Mouse (Mus musculus): ENCODE data around the gene Prr14l. TPM values are rescaled to one million over a fixed set of nuclear protein-coding genes. Genes with fewer than 3 reads are reported as not detected.
"Not testable (repeated sequence)": the region's sequence is repeated elsewhere in the genome, so short reads cannot be mapped to it uniquely, and the experiment has no call there.

Gene Prr14l
- polyA plus RNA-seq, 1 experiment = 27.1 TPM

DNA sequence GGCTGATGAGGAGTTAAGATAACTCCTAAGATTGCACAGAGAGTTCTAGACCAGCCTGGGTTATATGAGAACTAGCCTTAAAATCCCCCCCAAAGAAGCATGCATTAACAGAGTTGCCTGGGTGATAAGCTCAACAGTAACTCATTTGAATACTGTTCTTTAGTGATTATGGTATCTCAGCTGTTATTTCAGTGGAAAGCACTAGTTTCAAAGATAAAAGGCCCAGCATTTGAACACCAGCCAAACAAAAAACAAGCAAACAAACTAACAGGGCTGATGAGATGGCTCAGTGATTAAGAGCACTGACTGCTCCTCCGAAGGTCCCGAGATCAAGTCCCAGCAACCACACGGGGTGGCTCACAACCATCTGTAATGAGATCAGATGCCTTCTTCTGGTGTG is 4.9 kb downstream of the Prr14l start:
- WGBS = 95% methylated on average over 3 of the region's 3 CpGs
- Histone ChIP-seq H3K4me1 (replicated peaks; ENCODE audit: control insufficient read depth, insufficient read depth, low read length) (0 out of 2 replicates have a peak, but pooled peaks cover 4% of the 10 kb centered on the region), H3K36me3 (ENCODE audit: control insufficient read depth, insufficient read depth, low read length) (peaks cover 5% of the 10 kb centered on the region), H3K27me3 (ENCODE audit: control insufficient read depth, insufficient read depth, low read length) (no peaks in the 10 kb centered on the region), H3K4me3 (ENCODE audit: control insufficient read depth, insufficient read depth, low read length) (no peak overlapping the region), H3K27ac (ENCODE audit: control insufficient read depth, insufficient read depth, low read length) (no peak overlapping the region)
- no peak for DNase-seq
- TF ChIP-seq POLR2A (IDR thresholded peaks at IDR 0.05; ENCODE audit: control insufficient read depth, extremely low read depth, insufficient read depth, low read length, poor library complexity) = no peak
- TF ChIP-seq CTCF (IDR thresholded peaks at IDR 0.05; ENCODE audit: borderline replicate concordance, control insufficient read depth, extremely low read depth, insufficient read depth, low read length, poor library complexity) = no peak

DNA sequence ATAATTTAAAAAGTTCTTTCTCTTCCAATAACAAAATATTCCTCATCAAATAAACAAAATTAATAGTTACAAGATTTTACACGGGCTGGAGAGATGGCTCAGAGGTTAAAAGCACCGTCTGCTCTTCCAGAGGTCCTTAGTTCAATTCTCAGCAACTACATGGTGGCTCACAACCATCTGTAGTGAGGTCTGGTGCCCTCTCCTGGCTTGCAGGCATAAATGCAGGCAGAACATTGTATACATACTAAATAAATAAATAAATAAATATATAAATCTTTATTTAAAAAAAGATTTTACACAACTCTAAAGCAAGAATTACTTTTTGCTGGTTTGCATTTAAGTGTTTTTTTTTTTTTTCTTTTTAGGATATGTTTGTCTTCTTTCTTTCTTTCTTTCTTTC is 14.0 kb downstream of the Prr14l start:
- H3K27ac ChIP-seq (ENCODE audit: control insufficient read depth, insufficient read depth, low read length) = no peak overlapping the region
- H3K27me3 ChIP-seq (ENCODE audit: control insufficient read depth, insufficient read depth, low read length) = no peaks in the 10 kb centered on the region
- no peak for DNase-seq
- peaks cover 87% of the 10 kb centered on the region for H3K36me3 ChIP-seq (ENCODE audit: control insufficient read depth, insufficient read depth, low read length)
- H3K4me1 ChIP-seq (replicated peaks; ENCODE audit: control insufficient read depth, insufficient read depth, low read length) = no peaks in the 10 kb centered on the region
- TF ChIP-seq POLR2A (IDR thresholded peaks at IDR 0.05; ENCODE audit: control insufficient read depth, extremely low read depth, insufficient read depth, low read length, poor library complexity) (no peak), CTCF (IDR thresholded peaks at IDR 0.05; ENCODE audit: borderline replicate concordance, control insufficient read depth, extremely low read depth, insufficient read depth, low read length, poor library complexity) (no peak)
- no peak overlapping the region for H3K4me3 ChIP-seq (ENCODE audit: control insufficient read depth, insufficient read depth, low read length)
- 99% methylated on average over 2 of the region's 2 CpGs for WGBS

GRCm38 (mm10) chr5:32836976-32837375 is 17.1 kb downstream of the Prr14l start:
- Histone ChIP-seq H3K27ac (ENCODE audit: control insufficient read depth, insufficient read depth, low read length) (no peak overlapping the region), H3K36me3 (ENCODE audit: control insufficient read depth, insufficient read depth, low read length) (peaks cover 84% of the 10 kb centered on the region), H3K4me1 (replicated peaks; ENCODE audit: control insufficient read depth, insufficient read depth, low read length) (no peaks in the 10 kb centered on the region), H3K4me3 (ENCODE audit: control insufficient read depth, insufficient read depth, low read length) (no peak overlapping the region), H3K27me3 (ENCODE audit: control insufficient read depth, insufficient read depth, low read length) (no peaks in the 10 kb centered on the region)
- no peak for DNase-seq
- 96% methylated on average over 5 of the region's 5 CpGs for WGBS
- TF ChIP-seq POLR2A (IDR thresholded peaks at IDR 0.05; ENCODE audit: control insufficient read depth, extremely low read depth, insufficient read depth, low read length, poor library complexity) (no peak), CTCF (IDR thresholded peaks at IDR 0.05; ENCODE audit: borderline replicate concordance, control insufficient read depth, extremely low read depth, insufficient read depth, low read length, poor library complexity) (no peak)

DNA sequence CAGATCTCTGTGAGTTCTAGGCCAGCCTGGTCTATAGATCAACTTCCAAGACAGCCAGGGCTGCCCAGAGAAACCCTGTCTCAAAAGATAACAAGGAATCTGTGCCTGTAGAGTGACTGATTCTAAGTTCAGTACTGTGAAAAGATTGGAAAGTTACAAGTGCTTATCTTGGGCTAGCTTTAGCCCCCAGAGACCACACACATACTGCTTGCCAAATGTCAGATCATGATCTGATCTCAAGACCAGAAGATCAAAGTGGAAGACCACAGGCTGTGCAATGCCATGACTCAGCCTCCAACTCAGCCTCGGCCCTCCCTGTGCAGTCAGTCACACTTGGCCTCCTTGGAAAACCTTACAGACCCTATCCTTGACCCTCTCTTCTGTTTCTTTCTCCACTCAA is 19.6 kb downstream of the Prr14l start:
- H3K36me3 ChIP-seq (ENCODE audit: control insufficient read depth, insufficient read depth, low read length) = peaks cover 85% of the 10 kb centered on the region
- 96% methylated on average over 1 of the region's 1 CpGs for WGBS

GRCm38 (mm10) chr5:32830054-32830453 is 24.0 kb downstream of the Prr14l start:
- WGBS = 99% methylated on average over 2 of the region's 2 CpGs
- Histone ChIP-seq H3K4me1 (replicated peaks; ENCODE audit: control insufficient read depth, insufficient read depth, low read length) (no peaks in the 10 kb centered on the region), H3K36me3 (ENCODE audit: control insufficient read depth, insufficient read depth, low read length) (peaks cover 75% of the 10 kb centered on the region), H3K4me3 (ENCODE audit: control insufficient read depth, insufficient read depth, low read length) (no peak overlapping the region), H3K27ac (ENCODE audit: control insufficient read depth, insufficient read depth, low read length) (no peak overlapping the region), H3K27me3 (ENCODE audit: control insufficient read depth, insufficient read depth, low read length) (no peaks in the 10 kb centered on the region)
- no peak for DNase-seq
- TF ChIP-seq POLR2A (IDR thresholded peaks at IDR 0.05; ENCODE audit: control insufficient read depth, extremely low read depth, insufficient read depth, low read length, poor library complexity) (no peak), CTCF (IDR thresholded peaks at IDR 0.05; ENCODE audit: borderline replicate concordance, control insufficient read depth, extremely low read depth, insufficient read depth, low read length, poor library complexity) (no peak)

More for the DNA sequence above, 19.6 kb downstream of the Prr14l start:
- no peak overlapping the region for H3K4me3 ChIP-seq (ENCODE audit: control insufficient read depth, insufficient read depth, low read length)
- no peak for TF ChIP-seq POLR2A (IDR thresholded peaks at IDR 0.05; ENCODE audit: control insufficient read depth, extremely low read depth, insufficient read depth, low read length, poor library complexity)
- no peaks in the 10 kb centered on the region for H3K4me1 ChIP-seq (replicated peaks; ENCODE audit: control insufficient read depth, insufficient read depth, low read length)
- no peaks in the 10 kb centered on the region for H3K27me3 ChIP-seq (ENCODE audit: control insufficient read depth, insufficient read depth, low read length)
- no peak for DNase-seq
- H3K27ac ChIP-seq (ENCODE audit: control insufficient read depth, insufficient read depth, low read length) = no peak overlapping the region

DNA sequence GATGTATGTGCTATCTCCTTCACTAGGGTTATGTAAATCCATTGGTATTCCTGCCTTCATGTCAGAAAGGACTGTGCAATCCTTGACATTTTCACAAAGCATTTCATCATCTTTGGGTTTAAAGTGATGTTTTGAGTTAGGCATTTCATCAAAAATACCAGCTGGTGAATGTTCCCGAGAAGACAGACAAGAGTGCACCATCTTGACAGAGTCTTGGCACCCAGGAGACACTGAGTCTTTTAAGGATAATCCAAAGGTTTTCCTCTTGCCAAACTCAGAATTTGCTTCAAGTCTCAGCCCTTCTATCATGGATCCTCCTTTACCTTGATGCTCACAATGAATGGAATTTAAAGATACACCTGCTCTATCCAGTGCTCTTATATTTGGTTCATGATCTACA is 25.3 kb downstream of the Prr14l start:
- WGBS = 94% methylated on average over 1 of the region's 1 CpGs
- not testable (repeated sequence) for H3K4me1 ChIP-seq (replicated peaks; ENCODE audit: control insufficient read depth, insufficient read depth, low read length); DNase-seq; H3K27me3 ChIP-seq (ENCODE audit: control insufficient read depth, insufficient read depth, low read length); H3K27ac ChIP-seq (ENCODE audit: control insufficient read depth, insufficient read depth, low read length); H3K4me3 ChIP-seq (ENCODE audit: control insufficient read depth, insufficient read depth, low read length)
- peaks cover 64% of the 10 kb centered on the region for H3K36me3 ChIP-seq (ENCODE audit: control insufficient read depth, insufficient read depth, low read length)

DNA sequence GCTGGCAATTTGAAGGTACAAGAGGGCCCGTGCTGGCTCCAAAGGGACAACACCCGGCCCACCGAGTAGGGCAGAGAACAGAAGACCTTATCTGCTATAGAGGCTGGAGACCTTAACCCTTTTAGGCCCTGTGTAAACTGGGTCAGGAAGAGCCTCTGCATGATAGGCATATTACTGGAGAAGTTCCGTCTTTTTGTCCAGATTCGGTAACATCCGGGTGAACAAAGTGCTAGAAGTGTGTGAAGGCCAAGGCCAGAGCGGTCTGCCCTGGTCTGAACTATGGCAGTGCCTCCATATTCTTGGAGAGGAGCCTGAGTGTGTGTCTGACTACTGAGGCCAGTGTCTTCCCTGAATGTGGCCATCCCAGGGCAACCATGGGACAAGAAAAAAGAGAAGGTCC is 27.0 kb downstream of the Prr14l start, which contains the start of gene Gm20671:
TSS of gene Gm20671 (minus strand) at position 101 of the 400 bp plus-strand sequence.
- no peak for DNase-seq
- H3K4me3 ChIP-seq (ENCODE audit: control insufficient read depth, insufficient read depth, low read length) = no peak within 1 kb of the TSS
- TF ChIP-seq POLR2A (IDR thresholded peaks at IDR 0.05; ENCODE audit: control insufficient read depth, extremely low read depth, insufficient read depth, low read length, poor library complexity) (no peak), CTCF (IDR thresholded peaks at IDR 0.05; ENCODE audit: borderline replicate concordance, control insufficient read depth, extremely low read depth, insufficient read depth, low read length, poor library complexity) (no peak)
- peaks cover 52% of the 10 kb centered on the region for H3K36me3 ChIP-seq (ENCODE audit: control insufficient read depth, insufficient read depth, low read length)
- no peaks in the 10 kb centered on the region for H3K27me3 ChIP-seq (ENCODE audit: control insufficient read depth, insufficient read depth, low read length)
- WGBS = 95% methylated on average over 7 of the region's 7 CpGs
- no peak within 1 kb of the TSS for H3K27ac ChIP-seq (ENCODE audit: control insufficient read depth, insufficient read depth, low read length)
- H3K4me1 ChIP-seq (replicated peaks; ENCODE audit: control insufficient read depth, insufficient read depth, low read length) = no peaks in the 10 kb centered on the region
